Mouse (Mus musculus) brain, embryonic 14.5 days (tissue): ENCODE measurements around the gene Rad54l2.

ENCODE experiments used
- CTCF ChIP-seq: fragments of 200-500 bp; IDR thresholded peaks from 2 replicates; pipeline ENCODE4 v1.5.1; 2012; ENCODE audit warnings: inconsistent platforms, mild to moderate bottlenecking, moderate library complexity, borderline replicate concordance; ENCODE audit not compliant: insufficient read depth, insufficient read length; ENCODE audit errors: extremely low read depth
- POLR2A ChIP-seq: fragments of 200-500 bp; IDR thresholded peaks from 2 replicates; pipeline ENCODE4 v1.6.1; 2012; ENCODE audit warnings: mild to moderate bottlenecking, inconsistent platforms, borderline replicate concordance; ENCODE audit not compliant: poor library complexity, insufficient read depth, insufficient read length, severe bottlenecking; ENCODE audit errors: extremely low read depth

- no peak for TF ChIP-seq CTCF
- TF ChIP-seq POLR2A = no peak
These were observed 18.8 kb downstream of the Rad54l2 start for GRCm38 (mm10) chr9:106770216-106770615.
